Mouse (Mus musculus) midbrain, embryonic 11.5 days (tissue): ENCODE results near the gene Clcn2. TPM values are rescaled to one million over a fixed set of nuclear protein-coding genes. Genes with fewer than 3 reads are reported as not detected.
"Not testable (repeated sequence)": the region's sequence is repeated elsewhere in the genome, so short reads cannot be mapped to it uniquely, and the experiment has no call there.

Experiments
- ATAC-seq: fragments of 200-750 bp; cut with Nextera tagmentation; 2 replicates; pipeline ENCODE4 v1.8.0; 2017; ENCODE audit warnings: moderate TSS enrichment, moderate library complexity; ENCODE audit not compliant: low FRiP score
- DNase-seq: peaks from one replicate; pipeline ENCODE4 v3.0.0; 2015; ENCODE audit warnings: low spot score; ENCODE audit errors: missing footprints
- H3K27ac ChIP-seq: fragments of 300-500 bp; sonication (generic); 2 replicates; pipeline ENCODE4 v1.5.1; 2014; ENCODE audit warnings: low read depth, low read length
- H3K27me3 ChIP-seq: fragments of 300-500 bp; sonication (generic); 2 replicates; pipeline ENCODE4 v1.6.1; 2014; ENCODE audit warnings: mild to moderate bottlenecking, low read length, moderate library complexity, mixed read lengths; ENCODE audit not compliant: control insufficient read depth, insufficient read depth
- H3K36me3 ChIP-seq: fragments of 300-500 bp; sonication (generic); 2 replicates; pipeline ENCODE4 v1.6.1; 2014; ENCODE audit warnings: mild to moderate bottlenecking, low read length, moderate library complexity, mixed read lengths; ENCODE audit not compliant: control insufficient read depth, insufficient read depth
- H3K4me1 ChIP-seq: fragments of 300-500 bp; sonication (generic); 2 replicates; pipeline ENCODE4 v1.6.1; 2014; ENCODE audit warnings: low read length; ENCODE audit not compliant: control insufficient read depth, insufficient read depth
- H3K4me2 ChIP-seq: fragments of 300-500 bp; sonication (generic); 2 replicates; pipeline ENCODE4 v1.6.1; 2014; ENCODE audit warnings: mild to moderate bottlenecking, moderate library complexity
- H3K4me3 ChIP-seq: fragments of 300-500 bp; sonication (generic); 2 replicates; pipeline ENCODE4 v1.5.1; 2014; ENCODE audit warnings: low read depth, low read length
- H3K9ac ChIP-seq: fragments of 300-500 bp; sonication (generic); 2 replicates; pipeline ENCODE4 v1.6.1; 2014; ENCODE audit warnings: low read length
- H3K9me3 ChIP-seq: fragments of 300-500 bp; sonication (generic); 2 replicates; pipeline ENCODE4 v1.6.1; 2016; ENCODE audit warnings: low read length; ENCODE audit not compliant: control insufficient read depth
- WGBS: fragments of 180-500 bp; shearing (Covaris S2); extraction: QIAGEN DNeasy Blood & Tissue Kit; methylation state at CpG from one replicate; pipeline ENCODE4 v1.1.7; 2014; 5-methylcytosine and 5-hydroxymethylcytosine counted together
- polyA plus RNA-seq: library from polyadenylated mRNA; unstranded; fragments of >200 nt; fragmentation: Nextera tagmentation; extraction: Ambion mirVana; gene quantifications from 2 replicates; pipeline ENCODE4 v1.2.1, GENCODE M21; 2014

The Clcn2 gene
- polyA plus RNA-seq, 1 experiment from 2014 or later: 16.0 TPM

- Histone ChIP-seq H3K4me1 (peaks cover 15% of the 10 kb centered on the region), H3K4me3 (no peak overlapping the region), H3K36me3 (0 out of 2 replicates have a peak, but pooled peaks cover 5% of the 10 kb centered on the region), H3K9ac (no peak overlapping the region), H3K4me2 (no peak overlapping the region), H3K27me3 (no peaks in the 10 kb centered on the region), H3K27ac (no peak overlapping the region), H3K9me3 (no peaks in the 10 kb centered on the region)
- 94% methylated on average over 3 of the region's 3 CpGs for WGBS
- DNase-seq (peak; percentile 75), ATAC-seq (no peak)
These were observed 47.3 kb downstream of the Clcn2 start for GRCm38 (mm10) chr16:20670291-20670690.

GRCm38 (mm10) chr16:20668013-20668412, 49.5 kb downstream of the Clcn2 start, which contains the start of gene Eif4g1:
Eif4g1 (plus strand) TSS chr16:20668313.
- not testable (repeated sequence) for H3K4me1 ChIP-seq, H3K9ac ChIP-seq, ATAC-seq, H3K36me3 ChIP-seq, H3K27ac ChIP-seq, H3K9me3 ChIP-seq, H3K4me3 ChIP-seq, H3K27me3 ChIP-seq, H3K4me2 ChIP-seq, DNase-seq
- WGBS: 96% methylated on average over 5 of the region's 6 CpGs

DNA sequence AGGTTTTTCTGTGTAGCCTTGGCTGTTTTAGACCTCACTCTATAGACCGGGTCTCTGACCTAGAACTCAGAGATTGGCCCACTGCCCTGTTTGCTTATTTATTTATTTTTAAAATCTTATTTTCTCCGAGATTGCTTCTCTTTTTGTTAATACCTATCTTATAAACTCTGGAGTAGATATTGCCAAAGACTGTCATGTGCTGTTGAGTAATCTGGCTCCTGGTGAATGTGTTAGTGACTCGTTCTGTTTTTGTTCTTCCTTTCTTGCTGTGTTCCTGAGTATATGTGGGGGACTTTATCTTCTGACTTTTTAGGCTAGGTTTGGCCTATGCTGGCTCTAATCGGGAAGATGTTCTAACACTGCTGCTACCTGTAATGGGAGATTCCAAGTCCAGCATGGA, 59.9 kb downstream of the Clcn2 start:
- DNase-seq (no peak), ATAC-seq (no peak)
- Histone ChIP-seq H3K9ac (no peak overlapping the region), H3K9me3 (no peaks in the 10 kb centered on the region), H3K27ac (no peak overlapping the region), H3K4me2 (no peak overlapping the region), H3K27me3 (no peaks in the 10 kb centered on the region), H3K4me3 (no peak overlapping the region), H3K36me3 (peaks cover 48% of the 10 kb centered on the region), H3K4me1 (peaks cover 4% of the 10 kb centered on the region)
- WGBS: 93% methylated on average over 4 of the region's 4 CpGs

DNA sequence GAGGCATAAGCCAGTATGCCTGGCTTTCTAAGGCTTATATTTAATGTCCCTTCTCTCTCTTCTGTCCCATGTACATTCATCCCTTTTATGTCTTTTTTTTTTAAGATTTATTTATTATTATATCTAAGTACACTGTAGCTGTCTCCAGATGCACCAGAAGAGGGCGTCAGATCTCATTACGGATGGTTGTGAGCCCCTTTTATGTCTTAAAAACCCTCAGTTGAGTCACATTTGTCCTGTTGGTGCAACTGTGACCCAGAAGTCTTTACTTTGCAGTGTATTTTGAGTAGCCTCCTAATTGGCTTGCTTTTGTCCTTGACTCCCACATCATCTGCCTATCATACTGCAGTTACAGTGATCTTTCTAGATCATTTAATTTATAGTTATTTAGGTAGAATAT, 64.2 kb downstream of the Clcn2 start:
- ATAC-seq: no peak
- DNase-seq: peak; percentile 12
- peaks cover 13% of the 10 kb centered on the region for H3K4me1 ChIP-seq
- H3K9me3 ChIP-seq: no peaks in the 10 kb centered on the region
- H3K27ac ChIP-seq: no peak overlapping the region
- no peaks in the 10 kb centered on the region for H3K27me3 ChIP-seq
- no peak overlapping the region for H3K4me2 ChIP-seq
- WGBS: 63% methylated on average over 2 of the region's 2 CpGs
- peaks cover 20% of the 10 kb centered on the region for H3K36me3 ChIP-seq
- H3K9ac ChIP-seq: no peak overlapping the region
- no peak overlapping the region for H3K4me3 ChIP-seq

Other genes with a start within 250 kb of the Clcn2 start
- gene Eif2b5, start 218.9 kb downstream of the Clcn2 start, polyA plus RNA-seq: 141 and 148 TPM in 2 replicates
- gene Dvl3, start 200.8 kb downstream of the Clcn2 start, polyA plus RNA-seq: 47.7 and 49.6 TPM in 2 replicates
- 867 and 919 TPM in 2 replicates for gene Ap2m1, start 182.3 kb downstream of the Clcn2 start, polyA plus RNA-seq
- gene Abcf3, start 169.2 kb downstream of the Clcn2 start, polyA plus RNA-seq: 62.2 and 64.4 TPM in 2 replicates
- gene Vwa5b2, start 128.3 kb downstream of the Clcn2 start, polyA plus RNA-seq: 1.6 and 2.5 TPM in 2 replicates
- 25.6 and 26.6 TPM in 2 replicates for gene Eef1akmt4, start 106.2 kb downstream of the Clcn2 start, polyA plus RNA-seq
- 0.50 TPM in 1 of 2 replicates, not detected in the other for gene Gm49333, start 106.1 kb downstream of the Clcn2 start, polyA plus RNA-seq
- gene Alg3, start 106.0 kb downstream of the Clcn2 start, polyA plus RNA-seq: 54.6 and 55.1 TPM in 2 replicates
- 4.9 and 5.2 TPM in 2 replicates for gene Camk2n2, start 96.5 kb downstream of the Clcn2 start, polyA plus RNA-seq
- 2.5 and 4.0 TPM in 2 replicates for gene Ece2, start 87.9 kb downstream of the Clcn2 start, polyA plus RNA-seq
- gene Psmd2, start 66.1 kb downstream of the Clcn2 start, polyA plus RNA-seq: 474 and 502 TPM in 2 replicates
- 132 and 142 TPM in 2 replicates for gene Eif4g1, start 49.4 kb downstream of the Clcn2 start, polyA plus RNA-seq
- gene Fam131a, start 24.5 kb downstream of the Clcn2 start, polyA plus RNA-seq: 8.8 and 12.5 TPM in 2 replicates
- gene Polr2h, start 81 bp downstream of the Clcn2 start, polyA plus RNA-seq: 104 and 119 TPM in 2 replicates
- gene Chrd, start 15.4 kb upstream of the Clcn2 start, polyA plus RNA-seq: 2.6 and 2.7 TPM in 2 replicates
- gene Thpo, start 16.8 kb upstream of the Clcn2 start, polyA plus RNA-seq: 0.37 and 0.71 TPM in 2 replicates